In genomic region chr3:58691997-58692721, GRCm38 (mm10) we compare ENCODE assay signal across 8 mouse cellular contexts. TPM values are rescaled to one million over a fixed set of nuclear protein-coding genes. Genes with fewer than 3 reads are reported as not detected.
A peak's percentile ranks its signal among the peaks of the same experiment; 100 is the strongest.
DNase-seq lines count a peak whose midpoint lies in the region; ATAC-seq and TF ChIP-seq lines count a peak whose summit lies in the region.

Gene Siah2, minus strand, starts transcription at chr3:58692400.

- TF ChIP-seq CTCF in cortical plate, adult 2 months (IDR thresholded peaks at IDR 0.05; ENCODE audit: extremely low read depth, insufficient read depth, low read length): no peak
- peak; percentile 50 for TF ChIP-seq CTCF in hindbrain, postnatal 0 days (IDR thresholded peaks at IDR 0.05; ENCODE audit: low read depth)
- TF ChIP-seq CTCF in left cerebral cortex, adult 2 months (IDR thresholded peaks at IDR 0.05): peak; percentile 40

- H3K36me3 ChIP-seq in hindbrain, postnatal 0 days (ENCODE audit: insufficient read depth, low read length): no peaks in the 10 kb centered on the region
- H3K36me3 ChIP-seq in macrophage (ENCODE audit: inconsistent target): no peaks in the 10 kb centered on the region

- peak within 1 kb of the TSS; percentile 93 for H3K9ac ChIP-seq in hindbrain, postnatal 0 days (replicated peaks; ENCODE audit: low read length)

- H3K9me3 ChIP-seq in hindbrain, postnatal 0 days (ENCODE audit: low read length): no peaks in the 10 kb centered on the region

- TF ChIP-seq POLR2A in cortical plate, adult 2 months (IDR thresholded peaks at IDR 0.05; ENCODE audit: extremely low read depth, insufficient read depth, low read length): peak; percentile 76

- H3K4me3 ChIP-seq in cortical plate, adult 2 months (ENCODE audit: insufficient read depth, low read length): peak within 1 kb of the TSS; percentile 65
- peak within 1 kb of the TSS; percentile 83 for H3K4me3 ChIP-seq in hindbrain, postnatal 0 days (ENCODE audit: low read length)
- H3K4me3 ChIP-seq in left cerebral cortex, adult 2 months: peak within 1 kb of the TSS; percentile 87
- peak within 1 kb of the TSS; percentile 82 for H3K4me3 ChIP-seq in macrophage (ENCODE audit: inconsistent target)

- under 1% methylated on average over 81 of the region's 87 CpGs for WGBS in hindbrain, postnatal 0 days
- WGBS in macrophage (ENCODE audit: missing documents): under 1% methylated on average over 81 of the region's 87 CpGs

- peak; percentile 98 for ATAC-seq in hindbrain, postnatal 0 days

- H3K4me1 ChIP-seq in cortical plate, adult 2 months (ENCODE audit: control insufficient read depth, insufficient read depth, low read length): peaks cover 9% of the 10 kb centered on the region
- H3K4me1 ChIP-seq in hindbrain, postnatal 0 days (ENCODE audit: insufficient read depth, low read length): no peaks in the 10 kb centered on the region; the same call in 1 of the 2 replicates

- H3K27me3 ChIP-seq in hindbrain, postnatal 0 days (ENCODE audit: insufficient read depth, low read length): no peaks in the 10 kb centered on the region

- peaks cover 36% of the 10 kb centered on the region for H3K79me2 ChIP-seq in macrophage (ENCODE audit: inconsistent target)

- H3K4me2 ChIP-seq in hindbrain, postnatal 0 days (ENCODE audit: low read depth, low read length): peak within 1 kb of the TSS; percentile 60

- H3K27ac ChIP-seq in cortical plate, adult 2 months (ENCODE audit: insufficient read depth, low read length): peak within 1 kb of the TSS; percentile 88
- peak within 1 kb of the TSS; percentile 93 for H3K27ac ChIP-seq in hindbrain, postnatal 0 days
- peak within 1 kb of the TSS; percentile 97 for H3K27ac ChIP-seq in left cerebral cortex, adult 2 months
- peak within 1 kb of the TSS; percentile 61 for H3K27ac ChIP-seq in macrophage

- intact Hi-C loops in left cerebral cortex, adult 2 months (cut with DNase I): loop anchor here (2.0 to 5.0 kb wide), 4 partner anchors 115 to 315 kb away; partner anchors contain the start of genes Med12l, Selenot and Tsc22d2

- DNase-seq in adipocyte (ENCODE audit: low spot score): peak; percentile 90
- DNase-seq in gastrocnemius, adult 8-10 months (ENCODE audit: low spot score in 2 of 2): peak; percentile 84 to 87
- peak; percentile 97 for DNase-seq in hindbrain, postnatal 0 days (ENCODE audit: low spot score)
- DNase-seq in left cerebral cortex, adult 2 months (ENCODE audit: extremely low spot score in 1 of 2, low spot score in 2 of 2): peak; percentile 95
- DNase-seq in retina, postnatal 7 days (ENCODE audit: low read depth, low spot score): peak; percentile 88
- peak; percentile 80 to 87 for DNase-seq in urinary bladder, adult 18-20 months (ENCODE audit: low spot score in 2 of 2)

RNA-seq across cellular contexts. Expression of gene Siah2, which starts in this region (rescaled TPM):
- 15.3 and 15.6 TPM in 2 replicates for polyA plus RNA-seq in cortical plate, adult 2 months (2012; rRNA removed)
- total RNA-seq in gastrocnemius, adult 8-10 months (2022): 10 to 100 TPM in 2 of 4 experiments, 1 to 10 TPM in 2; 8.5 to 11.6 (median 9.6) TPM
- total RNA-seq in hindbrain, postnatal 0 days (2014; rRNA removed): 22.5 and 29.4 TPM in 2 replicates
- 11.9 and 13.4 TPM in 2 replicates for polyA plus RNA-seq in hindbrain, postnatal 0 days (2015; fragmentation: Nextera tagmentation; extraction: Ambion mirVana)
- total RNA-seq in left cerebral cortex, adult 2 months (2021): 10 to 100 TPM; 17.2 to 22.0 TPM
- 10 to 100 TPM; 11.3 to 74.1 (median 21.7) TPM for total RNA-seq in macrophage (2018; cell fraction: chromatin; rRNA removed)
- 10 to 100 TPM in 19 of 26 experiments, 1 to 10 TPM in 7; 8.0 to 42.1 (median 13.1) TPM for total RNA-seq in macrophage (2018; cell fraction: cytosol; rRNA removed)
- total RNA-seq in macrophage (2018; cell fraction: nucleus; rRNA removed): 10 to 100 TPM; 14.8 to 61.1 (median 27.4) TPM
- polyA plus RNA-seq in macrophage (2018): 3.3 to 6.7 TPM (median 6.2 TPM) in 3 replicates

Comparison
In these comparisons a context has a peak if more than half of its experiments do, and no peak if none do; other contexts are left out.
1. Peak in every context shown above with its lines: DNase-seq, ATAC-seq, H3K4me3 ChIP-seq and H3K27ac ChIP-seq.